Mouse (Mus musculus) embryonic stem cell, embryonic (primary cell): ENCODE data around the gene Ago4.

ENCODE experiments used
- CTCF ChIA-PET, 4 experiments: fragments of 300-600 bp in 2 of 4; fragments of 350-600 bp in 2 of 4; sonication (Branson Sonifier 250); formaldehyde crosslinking; loops; one replicate each; lab custom pipeline; 2022; ENCODE audit warnings: inconsistent platforms in 2 of 4; lab: Charles Lee
- POLR2A ChIA-PET, 4 experiments: fragments of 300-600 bp in 2 of 4; fragments of 350-600 bp in 2 of 4; sonication (Branson Sonifier 250); formaldehyde crosslinking; loops; one replicate each; lab custom pipeline; 2022; ENCODE audit warnings: antibody characterized with exemption in 4 of 4, inconsistent platforms in 1 of 4; lab: Charles Lee

Gene Ago4

DNA sequence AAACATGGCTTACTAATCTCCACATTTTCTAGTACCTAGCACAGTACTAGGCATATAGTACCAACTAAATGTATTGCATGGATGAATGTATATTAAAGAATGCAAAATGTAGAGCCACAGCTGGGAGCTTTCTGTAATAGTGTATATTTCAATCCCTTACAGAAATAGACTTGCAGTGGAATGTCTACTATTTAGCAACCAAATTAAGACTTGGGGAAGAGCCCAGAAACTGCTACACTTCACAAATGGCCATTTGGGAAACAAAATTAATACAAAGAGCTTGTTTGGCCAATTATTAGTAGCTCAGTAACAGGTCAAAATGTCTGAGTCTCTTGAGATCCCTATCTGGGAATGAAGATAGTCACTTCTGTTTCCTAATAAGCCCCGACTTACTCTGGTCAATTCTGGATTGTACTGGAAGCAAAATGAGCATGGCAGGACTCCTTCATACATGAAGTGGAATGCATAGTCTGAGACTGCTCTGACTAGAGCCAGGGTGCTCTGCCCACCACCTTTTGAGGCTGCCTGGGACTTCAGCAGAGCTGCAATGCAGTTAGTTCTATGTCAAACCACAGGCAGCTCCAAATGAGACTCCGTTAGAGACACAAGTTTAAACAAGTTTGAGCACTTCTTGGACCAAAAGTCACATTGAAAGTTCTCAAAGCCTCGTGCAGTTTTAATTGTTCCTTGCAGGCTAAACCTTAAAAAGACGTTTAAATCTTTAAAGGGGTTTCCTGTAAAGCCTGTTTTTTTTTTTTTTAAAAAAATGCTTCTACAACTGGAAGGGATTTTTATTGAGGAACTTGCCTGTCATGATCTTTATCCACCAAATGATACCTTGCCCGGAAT is 37.1 kb downstream of the Ago4 start:
- CTCF ChIA-PET = no interaction called here
- POLR2A ChIA-PET = interaction anchor here in 3 of 4 experiments (0.6 to 2.4 kb wide), 3 partner anchors 31 to 298 kb away, joined by 3 to 5 read pairs (median 4); no protein-coding TSS in a partner anchor

DNA sequence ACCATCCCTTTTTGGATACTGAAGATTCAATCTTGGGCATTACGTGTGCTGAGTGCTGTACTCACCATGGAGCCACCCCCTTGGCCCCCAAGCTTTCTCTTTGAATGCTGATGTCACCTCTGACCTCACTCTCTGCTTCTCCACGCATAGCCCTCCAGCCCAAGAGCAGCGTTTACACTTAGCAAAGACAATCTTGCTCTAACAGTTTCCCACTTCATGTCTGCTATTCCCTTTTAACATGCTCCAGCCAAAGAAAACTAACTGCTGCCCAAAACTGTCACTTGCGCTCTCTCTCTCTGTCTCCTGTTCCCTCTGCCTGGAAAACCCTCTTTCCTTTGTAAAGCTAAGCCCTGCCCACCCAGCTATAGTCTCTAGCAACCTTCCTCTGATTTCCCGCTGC is 37.8 kb downstream of the Ago4 start:
- ChIA-PET CTCF (no interaction called here), POLR2A (interaction anchor here in 2 of 4 experiments (0.6 to 2.4 kb wide), 2 partner anchors 30 to 298 kb away, joined by 4 to 5 read pairs; no protein-coding TSS in a partner anchor)

DNA sequence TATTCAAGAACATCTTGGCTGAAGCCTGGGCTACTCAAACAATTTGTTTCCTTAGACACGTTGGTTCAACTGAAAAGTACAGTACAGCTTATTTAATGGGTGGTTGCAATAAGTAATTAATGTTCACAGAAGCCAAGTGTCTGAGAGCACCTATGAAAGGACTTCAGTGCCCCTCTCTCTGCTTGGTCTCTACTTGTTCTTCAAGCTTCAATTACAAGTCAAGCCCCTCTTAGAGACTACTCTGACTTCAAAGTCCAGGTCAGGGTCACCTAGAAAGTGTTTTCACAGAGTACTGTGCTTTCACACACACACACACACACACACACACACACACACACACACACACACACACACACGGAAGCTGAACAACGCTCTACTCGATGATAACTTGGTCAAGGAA is 39.9 kb downstream of the Ago4 start:
- CTCF ChIA-PET = no interaction called here
- POLR2A ChIA-PET = interaction anchor here in 1 of 4 experiments (0.7 kb wide), 1 partner anchor 99 kb away, joined by 3 read pairs; no protein-coding TSS in a partner anchor

GRCm38 (mm10) chr4:126491977-126492376 is 41.3 kb downstream of the Ago4 start:
- CTCF ChIA-PET = no interaction called here
- POLR2A ChIA-PET = no interaction called here

DNA sequence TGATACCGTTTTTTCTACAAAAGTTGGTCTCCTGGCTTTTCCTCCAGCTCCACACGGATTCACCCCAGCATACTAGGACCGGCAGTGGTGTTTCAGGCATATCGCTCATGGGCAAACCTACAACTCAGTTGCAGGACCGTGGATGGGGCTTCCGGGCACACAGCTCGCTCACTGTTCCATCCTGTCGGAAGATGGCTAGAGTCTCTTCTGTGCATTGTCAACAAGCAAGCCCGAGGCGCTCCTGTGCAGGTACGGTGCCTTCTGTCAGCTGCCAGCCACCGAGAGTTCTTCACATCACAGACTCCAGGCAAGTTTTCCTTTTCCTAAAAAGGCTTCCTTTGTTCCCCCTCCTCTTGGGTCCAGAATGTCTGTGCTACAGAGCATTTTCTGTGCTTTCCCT is 42.5 kb downstream of the Ago4 start:
- CTCF ChIA-PET = no interaction called here
- POLR2A ChIA-PET = no interaction called here

- POLR2A ChIA-PET = interaction anchor here in 1 of 4 experiments (0.9 kb wide), 1 partner anchor 24 kb away, joined by 3 read pairs; no protein-coding TSS in a partner anchor
- CTCF ChIA-PET = no interaction called here
Measured at GRCm38 (mm10) chr4:126489811-126490210, 43.5 kb downstream of the Ago4 start.

DNA sequence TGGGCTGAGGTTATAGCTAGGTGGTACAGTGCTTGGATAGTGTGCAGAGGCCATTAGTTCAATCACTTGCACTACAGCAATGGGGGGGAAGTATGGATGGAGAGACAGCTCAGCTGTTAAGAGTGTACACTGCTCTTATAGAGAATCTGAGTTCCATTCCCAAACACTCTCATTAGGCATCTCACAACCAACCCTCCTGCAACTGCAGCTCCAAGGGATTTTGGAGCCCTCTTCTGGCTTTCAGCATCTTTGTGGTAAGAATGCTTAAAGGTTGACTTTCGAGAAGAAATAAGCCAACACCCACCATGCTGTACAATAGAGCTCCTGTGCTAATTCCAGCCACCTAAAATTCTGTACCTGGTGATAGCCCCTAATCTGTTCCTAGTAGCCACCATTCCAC is 47.1 kb downstream of the Ago4 start:
- CTCF ChIA-PET = no interaction called here

DNA sequence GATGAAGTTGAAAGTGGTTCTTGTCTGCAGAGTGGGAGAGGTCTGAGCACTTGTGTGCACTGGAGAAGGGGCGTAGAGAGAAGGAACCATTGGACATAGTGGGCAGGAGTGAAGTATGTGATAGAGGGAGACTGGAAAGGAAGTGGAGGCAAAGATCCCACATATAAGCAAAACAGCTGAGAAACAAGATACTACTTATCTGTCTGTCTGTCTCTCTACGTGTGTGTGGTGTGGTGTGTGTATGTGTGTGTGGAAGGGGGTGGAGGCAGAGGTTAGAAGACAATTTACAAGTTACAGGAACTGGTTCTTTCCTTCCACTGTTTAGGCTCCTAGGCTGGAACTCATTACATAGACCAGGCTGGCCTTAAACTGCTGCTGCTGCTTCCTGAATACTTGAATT is 48.2 kb downstream of the Ago4 start:
- ChIA-PET CTCF (no interaction called here), POLR2A (no interaction called here)

More for the DNA sequence above, 47.1 kb downstream of the Ago4 start:
- POLR2A ChIA-PET = interaction anchor here in 1 of 4 experiments (0.6 kb wide), 1 partner anchor 71 kb away, joined by 3 read pairs; no protein-coding TSS in a partner anchor

DNA sequence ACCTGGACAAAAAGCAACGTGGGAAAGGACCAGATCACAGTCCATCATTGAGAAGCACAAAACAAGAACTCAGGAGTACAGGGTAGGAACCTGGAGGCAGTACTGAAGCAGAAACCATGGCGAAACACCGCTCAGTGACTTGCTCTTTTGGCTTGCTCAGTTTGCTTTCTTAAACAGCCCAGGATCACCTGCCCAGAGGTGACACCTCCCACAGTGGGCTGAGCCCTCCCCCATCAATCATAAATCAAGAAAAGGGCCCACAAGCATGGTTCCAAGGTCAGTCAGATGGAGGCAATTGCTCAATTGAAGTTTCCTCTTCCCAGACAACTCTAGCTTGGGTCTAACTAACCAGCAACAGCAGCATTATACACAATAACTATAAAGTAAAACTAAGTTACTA is 49.4 kb downstream of the Ago4 start:
- POLR2A ChIA-PET = no interaction called here
- CTCF ChIA-PET = no interaction called here

- ChIA-PET CTCF (interaction anchor here in 2 of 4 experiments (1.0 to 1.2 kb wide), 2 partner anchors 15 to 161 kb away, joined by 3 to 5 read pairs; partner anchors contain the start of genes Adprhl2 (in 1 of the 2) and Ago1 (in 1 of the 2)), POLR2A (interaction anchor here in 3 of 4 experiments (0.5 to 2.2 kb wide), 9 partner anchors 15 to 175 kb away, joined by 3 to 15 read pairs (median 4); partner anchors contain the start of gene Ago1 (in 1 of the 3))
Measured at GRCm38 (mm10) chr4:126482951-126483350, 50.3 kb downstream of the Ago4 start.

GRCm38 (mm10) chr4:126481461-126481860 is 51.8 kb downstream of the Ago4 start:
- ChIA-PET CTCF (interaction anchor here in 1 of 4 experiments (0.7 kb wide), 1 partner anchor 10 kb away, joined by 3 read pairs; no protein-coding TSS in a partner anchor), POLR2A (interaction anchor here in 1 of 4 experiments (2.2 kb wide), 1 partner anchor 14 kb away, joined by 9 read pairs; no protein-coding TSS in a partner anchor)

- ChIA-PET POLR2A (interaction anchor here in 3 of 4 experiments (0.5 to 1.4 kb wide), 8 partner anchors 11 to 715 kb away, joined by 3 to 8 read pairs (median 3); partner anchors contain the start of gene Ago1 (in 2 of the 3)), CTCF (interaction anchor here in 1 of 4 experiments (0.6 kb wide), 1 partner anchor 76 kb away, joined by 4 read pairs; no protein-coding TSS in a partner anchor)
Measured at GRCm38 (mm10) chr4:126480288-126480687, 53.0 kb downstream of the Ago4 start.

DNA sequence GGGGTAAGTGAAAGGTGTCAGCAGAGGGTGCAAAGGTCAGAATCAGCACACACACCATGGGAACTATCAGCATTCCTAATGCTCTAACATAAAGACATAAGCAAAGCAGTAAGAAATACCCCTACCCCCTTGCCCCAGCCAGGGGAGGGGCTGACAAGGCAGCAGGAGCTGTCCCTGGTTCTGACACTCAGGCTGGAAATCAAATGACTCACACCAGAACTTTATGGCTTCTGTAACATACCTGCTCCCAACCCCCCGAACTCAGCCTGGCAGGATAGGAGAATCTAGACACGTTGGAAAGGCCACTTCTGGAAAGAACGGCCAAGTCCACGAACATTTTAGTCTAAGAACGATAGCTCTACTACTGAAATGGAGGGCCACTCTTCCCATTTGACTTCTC is 60.2 kb downstream of the Ago4 start:
- POLR2A ChIA-PET = interaction anchor here in 2 of 4 experiments (0.5 to 1.3 kb wide), 6 partner anchors 8 to 316 kb away, joined by 3 read pairs; no protein-coding TSS in a partner anchor
- CTCF ChIA-PET = interaction anchor here in 1 of 4 experiments (0.6 kb wide), 1 partner anchor 62 kb away, joined by 3 read pairs; no protein-coding TSS in a partner anchor

GRCm38 (mm10) chr4:126469334-126469733 is 63.9 kb downstream of the Ago4 start:
- POLR2A ChIA-PET = interaction anchor here (0.6 to 7.4 kb wide), 15 partner anchors 11 to 1767 kb away, joined by 3 to 84 read pairs (median 3); partner anchors contain the start of gene Ago3 (in 2 of the 4)
- CTCF ChIA-PET = interaction anchor here in 2 of 4 experiments (0.6 to 2.3 kb wide), 2 partner anchors 40 to 635 kb away, joined by 4 to 11 read pairs; partner anchors contain the start of gene Ago3 (in 1 of the 2)

- CTCF ChIA-PET = interaction anchor here (0.6 to 2.3 kb wide), 6 partner anchors 9 to 636 kb away, joined by 3 to 11 read pairs (median 4); partner anchors contain the start of gene Ago3 (in 1 of the 4)
- POLR2A ChIA-PET = interaction anchor here (0.6 to 7.4 kb wide), 18 partner anchors 11 to 1767 kb away, joined by 3 to 84 read pairs (median 3); partner anchors contain the start of genes Ago3 (in 4 of the 4) and Map7d1 (in 1 of the 4)
Measured at GRCm38 (mm10) chr4:126468925-126469324, 64.3 kb downstream of the Ago4 start.

DNA sequence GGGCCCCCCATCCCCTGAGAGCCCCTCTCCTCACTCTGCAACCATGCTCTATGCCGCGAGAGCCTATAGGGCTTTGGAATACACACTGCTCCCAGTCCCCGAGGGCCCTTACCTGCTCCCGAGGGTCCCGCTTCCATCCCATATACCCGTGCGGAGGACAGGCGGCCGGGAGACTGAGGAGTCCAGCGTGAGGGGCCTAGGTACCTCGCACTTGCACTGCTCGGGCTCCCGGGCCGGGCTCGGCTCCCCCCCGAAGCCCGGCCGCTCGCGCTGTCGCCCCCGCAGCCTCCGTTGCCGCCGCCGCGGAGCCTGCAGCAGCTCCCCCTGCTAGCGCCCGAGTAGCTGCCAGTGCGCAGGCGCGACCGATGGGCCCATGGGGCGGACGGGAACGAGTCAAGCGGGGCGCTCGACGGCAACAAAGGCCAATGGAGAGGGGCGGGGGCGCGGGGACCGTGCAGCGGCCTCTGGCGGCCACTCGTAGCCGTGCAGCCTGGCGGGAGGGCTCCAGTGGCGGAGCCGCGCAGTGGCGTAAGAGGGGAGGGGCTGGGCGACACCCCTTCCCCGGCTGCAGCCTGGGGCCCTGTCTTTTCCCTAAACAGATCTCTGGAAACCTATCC is 64.9 kb downstream of the Ago4 start, which contains the start of gene Ago1:
TSS of gene Ago1 (minus strand) at position 299 of the 617 bp plus-strand sequence.
- POLR2A ChIA-PET = interaction anchor here (0.6 to 7.4 kb wide), 43 partner anchors 9 to 1766 kb away, joined by 3 to 84 read pairs (median 4); partner anchors contain the start of genes Ago3 (in 4 of the 4), Clspn (in 2 of the 4), Psmb2 (in 2 of the 4) and AU040320 (in 1 of the 4)
- CTCF ChIA-PET = interaction anchor here (0.5 to 2.3 kb wide), 23 partner anchors 10 to 478 kb away, joined by 3 to 13 read pairs (median 4); partner anchors contain the start of genes Ago3 (in 2 of the 4), Adprhl2 (in 1 of the 4) and Clspn (in 1 of the 4)

DNA sequence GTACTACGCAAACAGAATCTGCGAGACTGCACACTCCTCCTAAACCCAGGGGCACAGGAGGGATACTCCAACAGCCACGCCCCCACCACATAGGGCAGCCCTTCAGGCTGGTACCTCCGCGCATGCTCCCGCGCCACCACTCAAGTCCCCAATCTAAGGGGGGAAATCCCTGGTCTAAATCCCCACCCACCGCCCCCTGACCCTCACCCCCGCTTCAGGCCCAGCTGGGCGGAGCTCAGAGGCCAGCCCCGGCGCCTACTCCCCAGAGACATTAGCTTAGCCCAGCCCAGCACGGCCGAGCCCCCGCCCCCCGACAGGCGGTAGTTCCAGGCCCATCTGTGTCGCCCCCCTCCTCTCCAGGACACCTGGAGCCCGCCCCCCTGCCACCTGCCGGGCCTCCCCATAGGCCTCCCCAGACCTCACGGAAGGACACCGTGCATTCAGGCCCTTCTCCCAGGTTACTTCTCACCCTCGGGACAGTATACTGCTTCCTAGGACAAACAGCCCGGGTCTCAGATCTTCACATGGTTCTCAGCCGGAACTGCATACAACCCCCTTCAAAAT is 65.5 kb downstream of the Ago4 start:
- ChIA-PET POLR2A (interaction anchor here (0.5 to 7.4 kb wide), 48 partner anchors 9 to 553 kb away, joined by 3 to 84 read pairs (median 4); partner anchors contain the start of genes Ago3 (in 4 of the 4), Clspn (in 2 of the 4), Psmb2 (in 2 of the 4) and AU040320 (in 1 of the 4)), CTCF (interaction anchor here (0.5 to 2.3 kb wide), 26 partner anchors 11 to 477 kb away, joined by 3 to 13 read pairs (median 4); partner anchors contain the start of genes Ago3 (in 2 of the 4), Adprhl2 (in 1 of the 4) and Clspn (in 1 of the 4))
